8 mouse cellular contexts compared by ENCODE assay signal in genomic region chr19:24885504-24885903, GRCm38 (mm10). TPM values are rescaled to one million over a fixed set of nuclear protein-coding genes. Genes with fewer than 3 reads are reported as not detected.
A peak's percentile ranks its signal among the peaks of the same experiment; 100 is the strongest.
DNase-seq lines count a peak whose midpoint lies in the region; ATAC-seq and TF ChIP-seq lines count a peak whose summit lies in the region.

No protein-coding gene starts in this region.

- no peaks in the 10 kb centered on the region for H3K36me3 ChIP-seq in forebrain, embryonic 14.5 days (ENCODE audit: control insufficient read depth, insufficient read depth, low read length)
- H3K36me3 ChIP-seq in hindbrain, embryonic 16.5 days (ENCODE audit: control insufficient read depth, insufficient read depth, low read length) = no peaks in the 10 kb centered on the region
- no peaks in the 10 kb centered on the region for H3K36me3 ChIP-seq in liver, adult 2 months (ENCODE audit: control insufficient read depth, insufficient read depth, low read length)
- no peaks in the 10 kb centered on the region for H3K36me3 ChIP-seq in neural tube, embryonic 13.5 days

- no peaks in the 10 kb centered on the region for H3K79me2 ChIP-seq in liver, adult 2 months (ENCODE audit: control insufficient read depth, insufficient read depth, low read length)

- peak; percentile 44 for DNase-seq in urinary bladder, postnatal 14 days (ENCODE audit: low spot score)
- DNase-seq in urinary bladder, adult 2 months (ENCODE audit: low spot score) = no peak
- DNase-seq in c-Kit-positive CD71-positive TER-119-positive erythroid progenitor cells, embryonic 14.5 days (ENCODE audit: low spot score) = peak; percentile 20
- peak; percentile 72 for DNase-seq in forebrain, embryonic 14.5 days (ENCODE audit: low spot score)
- DNase-seq in liver, adult 2 months (ENCODE audit: extremely low read depth, low read depth, low spot score) = peak; percentile 42
- peak; percentile 29 for DNase-seq in yolk sac, embryonic 10.5 days (ENCODE audit: low spot score)

- H3K27ac ChIP-seq in forebrain, embryonic 14.5 days (ENCODE audit: low read depth, low read length) = no peak overlapping the region
- no peak overlapping the region for H3K27ac ChIP-seq in hindbrain, embryonic 16.5 days (ENCODE audit: low read depth, low read length)
- no peak overlapping the region for H3K27ac ChIP-seq in liver, adult 2 months (replicated peaks; ENCODE audit: insufficient read depth, low read depth, low read length)
- no peak overlapping the region for H3K27ac ChIP-seq in neural tube, embryonic 13.5 days (replicated peaks)

- H3K4me3 ChIP-seq in forebrain, embryonic 14.5 days (ENCODE audit: low read depth, low read length) = no peak overlapping the region
- no peak overlapping the region for H3K4me3 ChIP-seq in hindbrain, embryonic 16.5 days (ENCODE audit: low read length)
- no peak overlapping the region for H3K4me3 ChIP-seq in liver, adult 2 months (ENCODE audit: insufficient read depth, low read depth, low read length)
- H3K4me3 ChIP-seq in neural tube, embryonic 13.5 days = no peak overlapping the region

- WGBS in forebrain, embryonic 14.5 days = 19% methylated on average over 5 of the region's 5 CpGs
- WGBS in hindbrain, embryonic 16.5 days = 13% methylated on average over 5 of the region's 5 CpGs
- 11% methylated on average over 5 of the region's 5 CpGs for WGBS in liver, adult 2 months
- 14% methylated on average over 5 of the region's 5 CpGs for WGBS in neural tube, embryonic 13.5 days

- no peaks in the 10 kb centered on the region for H3K4me1 ChIP-seq in forebrain, embryonic 14.5 days (ENCODE audit: control insufficient read depth, insufficient read depth, low read length)
- no peaks in the 10 kb centered on the region for H3K4me1 ChIP-seq in hindbrain, embryonic 16.5 days (ENCODE audit: control insufficient read depth, insufficient read depth, low read depth, low read length)
- no peaks in the 10 kb centered on the region for H3K4me1 ChIP-seq in liver, adult 2 months (ENCODE audit: control insufficient read depth, insufficient read depth, low read length)
- H3K4me1 ChIP-seq in neural tube, embryonic 13.5 days (replicated peaks) = 0 out of 2 replicates have a peak, but pooled peaks cover 3% of the 10 kb centered on the region

- H3K27me3 ChIP-seq in forebrain, embryonic 14.5 days (replicated peaks; ENCODE audit: control insufficient read depth, insufficient read depth, low read length) = no peaks in the 10 kb centered on the region
- H3K27me3 ChIP-seq in hindbrain, embryonic 16.5 days (replicated peaks; ENCODE audit: control insufficient read depth, insufficient read depth, low read length) = no peaks in the 10 kb centered on the region
- H3K27me3 ChIP-seq in liver, adult 2 months (ENCODE audit: control insufficient read depth, insufficient read depth, low read length) = no peaks in the 10 kb centered on the region
- H3K27me3 ChIP-seq in neural tube, embryonic 13.5 days = peaks cover 16% of the 10 kb centered on the region

- peak; percentile 68 for TF ChIP-seq CTCF in liver, adult 2 months (IDR thresholded peaks at IDR 0.05; ENCODE audit: low read depth, low read length)

- no peak overlapping the region for H3K4me2 ChIP-seq in forebrain, embryonic 14.5 days (ENCODE audit: low read length)
- no peak overlapping the region for H3K4me2 ChIP-seq in hindbrain, embryonic 16.5 days (ENCODE audit: low read length)
- no peak overlapping the region for H3K4me2 ChIP-seq in neural tube, embryonic 13.5 days

- no peaks in the 10 kb centered on the region for H3K9me3 ChIP-seq in forebrain, embryonic 14.5 days (replicated peaks; ENCODE audit: control insufficient read depth, low read length)
- no peaks in the 10 kb centered on the region for H3K9me3 ChIP-seq in hindbrain, embryonic 16.5 days (ENCODE audit: control insufficient read depth, low read length)
- H3K9me3 ChIP-seq in neural tube, embryonic 13.5 days = no peaks in the 10 kb centered on the region

- H3K9ac ChIP-seq in forebrain, embryonic 14.5 days (ENCODE audit: low read length) = no peak overlapping the region
- H3K9ac ChIP-seq in hindbrain, embryonic 16.5 days (ENCODE audit: low read depth, low read length) = no peak overlapping the region
- no peak overlapping the region for H3K9ac ChIP-seq in liver, adult 2 months (ENCODE audit: low read depth, low read length)
- no peak overlapping the region for H3K9ac ChIP-seq in neural tube, embryonic 13.5 days

- ATAC-seq in forebrain, embryonic 14.5 days = peak; percentile 32; the same call in 1 of the 2 replicates
- 0 out of 2 replicates have a peak, but pooled peaks have one; percentile 40 for ATAC-seq in hindbrain, embryonic 16.5 days
- ATAC-seq in neural tube, embryonic 13.5 days (ENCODE audit: low read depth) = peak; percentile 53; the same call in 1 of the 2 replicates

- no peak for TF ChIP-seq POLR2A in liver, adult 2 months (IDR thresholded peaks at IDR 0.05; ENCODE audit: extremely low read depth, insufficient read depth, low read length)

RNA-seq across cellular contexts. Expression of gene Gm10053, which starts 10.0 kb away (rescaled TPM):
- 60.7 and 63.3 TPM in 2 replicates for polyA plus RNA-seq in urinary bladder, adult 2 months (2012; rRNA removed)
- polyA plus RNA-seq in forebrain, embryonic 14.5 days (2014; fragmentation: Nextera tagmentation; extraction: Ambion mirVana) = 238 and 267 TPM in 2 replicates
- 292 and 322 TPM in 2 replicates for polyA plus RNA-seq in hindbrain, embryonic 16.5 days (2015; fragmentation: Nextera tagmentation; extraction: Ambion mirVana)
- total RNA-seq in liver, adult 2 months (2014; rRNA removed) = 86.5 and 94.5 TPM in 2 replicates
- 21.8 and 22.9 TPM in 2 replicates for polyA plus RNA-seq in liver, adult 2 months (2012; rRNA removed)
- 278 and 307 TPM in 2 replicates for polyA plus RNA-seq in neural tube, embryonic 13.5 days (2015; fragmentation: Nextera tagmentation; extraction: Ambion mirVana)

RNA-seq across cellular contexts. Expression of gene Foxd4, which starts 15.5 kb away (rescaled TPM):
- polyA plus RNA-seq in urinary bladder, adult 2 months (2012; rRNA removed) = not detected in 2 replicates
- not detected in 2 replicates for polyA plus RNA-seq in forebrain, embryonic 14.5 days (2014; fragmentation: Nextera tagmentation; extraction: Ambion mirVana)
- polyA plus RNA-seq in hindbrain, embryonic 16.5 days (2015; fragmentation: Nextera tagmentation; extraction: Ambion mirVana) = 0.27 TPM in 1 of 2 replicates, not detected in the other
- total RNA-seq in liver, adult 2 months (2014; rRNA removed) = not detected in 2 replicates
- polyA plus RNA-seq in liver, adult 2 months (2012; rRNA removed) = not detected in 2 replicates
- polyA plus RNA-seq in neural tube, embryonic 13.5 days (2015; fragmentation: Nextera tagmentation; extraction: Ambion mirVana) = not detected in 2 replicates

RNA-seq across cellular contexts. Expression of gene Pgm5, which starts 23.8 kb away (rescaled TPM):
- polyA plus RNA-seq in urinary bladder, adult 2 months (2012; rRNA removed) = 279 and 421 TPM in 2 replicates
- 0.25 and 0.36 TPM in 2 replicates for polyA plus RNA-seq in forebrain, embryonic 14.5 days (2014; fragmentation: Nextera tagmentation; extraction: Ambion mirVana)
- 1.3 and 1.7 TPM in 2 replicates for polyA plus RNA-seq in hindbrain, embryonic 16.5 days (2015; fragmentation: Nextera tagmentation; extraction: Ambion mirVana)
- 1.1 and 1.7 TPM in 2 replicates for total RNA-seq in liver, adult 2 months (2014; rRNA removed)
- 0.46 and 0.66 TPM in 2 replicates for polyA plus RNA-seq in liver, adult 2 months (2012; rRNA removed)
- polyA plus RNA-seq in neural tube, embryonic 13.5 days (2015; fragmentation: Nextera tagmentation; extraction: Ambion mirVana) = 0.66 and 1.6 TPM in 2 replicates

Comparison
In these comparisons a context has a peak if more than half of its experiments do, and no peak if none do; other contexts are left out.
1. RNA of gene Pgm5, which starts 23.8 kb away (polyA plus RNA-seq): 279 to 421 TPM in urinary bladder, adult 2 months; 1.3 to 1.7 TPM in hindbrain, embryonic 16.5 days, 0.66 to 1.6 TPM in neural tube, embryonic 13.5 days, 0.46 to 0.66 TPM in liver, adult 2 months and 0.25 to 0.36 TPM in forebrain, embryonic 14.5 days; every median in the first group is over 100 times any median in the second.
2. Peak in every context shown above with its lines, with median percentiles within 50 percentile points of each other: ATAC-seq.